Mouse (Mus musculus): ENCODE results near the gene Aprt. TPM values are rescaled to one million over a fixed set of nuclear protein-coding genes. Genes with fewer than 3 reads are reported as not detected.

Gene Aprt
- polyA plus RNA-seq (2015; fragmentation: Nextera tagmentation; extraction: Ambion mirVana) = 311 and 314 TPM in 2 replicates

DNA sequence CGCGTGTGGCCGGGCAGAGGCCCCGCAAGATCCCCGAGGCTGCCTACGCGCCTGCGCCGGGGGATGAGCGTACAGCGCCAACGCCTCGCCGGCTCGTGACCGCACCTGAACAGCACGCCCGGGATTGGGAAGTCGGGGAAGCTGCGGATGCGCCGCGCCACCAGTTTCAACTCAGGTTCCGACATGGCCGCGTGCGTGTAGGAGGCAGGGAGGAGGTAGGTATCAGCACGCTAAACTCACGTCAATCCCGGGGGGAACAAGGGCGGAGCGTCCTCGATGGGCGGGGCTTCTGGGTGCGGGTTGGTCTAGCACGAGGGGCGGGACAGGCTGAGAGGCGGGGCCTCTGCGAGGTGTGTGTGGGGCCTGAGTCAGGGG is at the start of gene Aprt:
Aprt (minus strand) TSS at position 262 of the 375 bp plus-strand sequence.
- Histone ChIP-seq H3K9me3 (ENCODE audit: control insufficient read depth, low read length) (no peaks in the 10 kb centered on the region), H3K4me3 (ENCODE audit: low read depth, low read length) (peak within 1 kb of the TSS; percentile 57), H3K9ac (ENCODE audit: low read length) (peak within 1 kb of the TSS; percentile 70), H3K4me2 (replicated peaks; ENCODE audit: low read depth) (peak within 1 kb of the TSS; percentile 69), H3K27me3 (ENCODE audit: control insufficient read depth, insufficient read depth, low read length) (no peaks in the 10 kb centered on the region), H3K4me1 (replicated peaks; ENCODE audit: control insufficient read depth, insufficient read depth) (peaks cover 6% of the 10 kb centered on the region; the same call in 1 of the 2 replicates), H3K27ac (replicated peaks) (peak within 1 kb of the TSS; percentile 77), H3K36me3 (ENCODE audit: control insufficient read depth, insufficient read depth, low read length) (peaks cover 7% of the 10 kb centered on the region)
- DNase-seq (ENCODE audit: low spot score) = peak; percentile 98
- peak; percentile 90 for ATAC-seq (ENCODE audit: low FRiP score, low TSS enrichment)
- 2% methylated on average over 39 of the region's 39 CpGs for WGBS
- no peak for TF ChIP-seq EP300 (optimal IDR thresholded peaks at IDR 0.05)
- TF ChIP-seq CTCF (IDR thresholded peaks at IDR 0.05; ENCODE audit: low read depth) = no peak

GRCm38 (mm10) chr8:122625811-122626210 is 49.1 kb upstream of the Aprt start:
- ATAC-seq (ENCODE audit: low FRiP score, low TSS enrichment) = no peak
- WGBS = 75% methylated on average over 9 of the region's 9 CpGs
- Histone ChIP-seq H3K27me3 (ENCODE audit: control insufficient read depth, insufficient read depth, low read length) (no peaks in the 10 kb centered on the region), H3K4me2 (replicated peaks; ENCODE audit: low read depth) (no peak overlapping the region), H3K4me1 (replicated peaks; ENCODE audit: control insufficient read depth, insufficient read depth) (no peaks in the 10 kb centered on the region), H3K36me3 (ENCODE audit: control insufficient read depth, insufficient read depth, low read length) (no peaks in the 10 kb centered on the region), H3K9ac (ENCODE audit: low read length) (no peak overlapping the region), H3K4me3 (ENCODE audit: low read depth, low read length) (no peak overlapping the region), H3K27ac (replicated peaks) (no peak overlapping the region), H3K9me3 (ENCODE audit: control insufficient read depth, low read length) (no peaks in the 10 kb centered on the region)
- no peak for DNase-seq (ENCODE audit: low spot score)
- no peak for TF ChIP-seq CTCF (IDR thresholded peaks at IDR 0.05; ENCODE audit: low read depth)
- no peak for TF ChIP-seq EP300 (optimal IDR thresholded peaks at IDR 0.05)

DNA sequence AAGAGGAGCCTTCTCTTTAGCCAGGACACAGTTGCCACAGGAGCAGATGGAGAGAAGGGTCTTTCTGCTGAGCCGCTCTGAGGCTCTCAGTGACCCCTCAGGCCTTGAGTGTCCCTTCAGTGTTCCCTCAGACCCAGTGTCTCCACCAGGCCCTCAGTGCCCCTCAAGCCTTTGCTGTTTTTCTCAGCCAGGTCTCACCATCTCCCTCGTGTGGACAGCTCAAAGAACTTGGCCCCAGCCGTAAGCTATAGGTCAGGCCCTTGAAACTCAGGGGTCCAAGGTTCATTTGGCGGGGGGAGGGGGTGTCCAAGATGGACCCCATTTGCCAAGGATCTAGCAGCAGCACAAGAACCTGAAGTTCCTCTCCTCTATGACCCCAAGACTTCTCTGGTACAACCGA is 47.9 kb upstream of the Aprt start:
- ATAC-seq (ENCODE audit: low FRiP score, low TSS enrichment) (no peak), DNase-seq (ENCODE audit: low spot score) (no peak)
- Histone ChIP-seq H3K9ac (ENCODE audit: low read length) (no peak overlapping the region), H3K9me3 (ENCODE audit: control insufficient read depth, low read length) (no peaks in the 10 kb centered on the region), H3K27me3 (ENCODE audit: control insufficient read depth, insufficient read depth, low read length) (no peaks in the 10 kb centered on the region), H3K36me3 (ENCODE audit: control insufficient read depth, insufficient read depth, low read length) (no peaks in the 10 kb centered on the region), H3K4me2 (replicated peaks; ENCODE audit: low read depth) (no peak overlapping the region), H3K27ac (replicated peaks) (no peak overlapping the region), H3K4me1 (replicated peaks; ENCODE audit: control insufficient read depth, insufficient read depth) (no peaks in the 10 kb centered on the region), H3K4me3 (ENCODE audit: low read depth, low read length) (no peak overlapping the region)
- TF ChIP-seq CTCF (IDR thresholded peaks at IDR 0.05; ENCODE audit: low read depth) (peak; percentile 36), EP300 (optimal IDR thresholded peaks at IDR 0.05) (no peak)
- 69% methylated on average over 5 of the region's 5 CpGs for WGBS

- H3K9me3 ChIP-seq (ENCODE audit: control insufficient read depth, low read length) = no peaks in the 10 kb centered on the region
- TF ChIP-seq EP300 (optimal IDR thresholded peaks at IDR 0.05) (no peak), CTCF (IDR thresholded peaks at IDR 0.05; ENCODE audit: low read depth) (no peak)
- no peak for ATAC-seq (ENCODE audit: low FRiP score, low TSS enrichment)
- no peak overlapping the region for H3K4me2 ChIP-seq (replicated peaks; ENCODE audit: low read depth)
- 89% methylated on average over 17 of the region's 17 CpGs for WGBS
- H3K4me1 ChIP-seq (replicated peaks; ENCODE audit: control insufficient read depth, insufficient read depth) = no peaks in the 10 kb centered on the region
- DNase-seq (ENCODE audit: low spot score) = no peak
- no peak overlapping the region for H3K4me3 ChIP-seq (ENCODE audit: low read depth, low read length)
- no peaks in the 10 kb centered on the region for H3K36me3 ChIP-seq (ENCODE audit: control insufficient read depth, insufficient read depth, low read length)
- no peak overlapping the region for H3K9ac ChIP-seq (ENCODE audit: low read length)
- no peak overlapping the region for H3K27ac ChIP-seq (replicated peaks)
- no peaks in the 10 kb centered on the region for H3K27me3 ChIP-seq (ENCODE audit: control insufficient read depth, insufficient read depth, low read length)
These were observed 47.3 kb upstream of the Aprt start for GRCm38 (mm10) chr8:122623844-122624642.

GRCm38 (mm10) chr8:122622727-122623126 is 46.0 kb upstream of the Aprt start, which contains the start of gene Pabpn1l:
TSS of gene Pabpn1l (minus strand) at chr8:122622739.
- DNase-seq (ENCODE audit: low spot score) (no peak), ATAC-seq (ENCODE audit: low FRiP score, low TSS enrichment) (no peak)
- Histone ChIP-seq H3K27me3 (ENCODE audit: control insufficient read depth, insufficient read depth, low read length) (no peaks in the 10 kb centered on the region), H3K4me1 (replicated peaks; ENCODE audit: control insufficient read depth, insufficient read depth) (no peaks in the 10 kb centered on the region), H3K36me3 (ENCODE audit: control insufficient read depth, insufficient read depth, low read length) (no peaks in the 10 kb centered on the region), H3K4me2 (replicated peaks; ENCODE audit: low read depth) (no peak within 1 kb of the TSS), H3K4me3 (ENCODE audit: low read depth, low read length) (no peak within 1 kb of the TSS), H3K27ac (replicated peaks) (no peak within 1 kb of the TSS), H3K9me3 (ENCODE audit: control insufficient read depth, low read length) (no peaks in the 10 kb centered on the region), H3K9ac (ENCODE audit: low read length) (no peak within 1 kb of the TSS)
- WGBS = 60% methylated on average over 6 of the region's 6 CpGs
- TF ChIP-seq EP300 (optimal IDR thresholded peaks at IDR 0.05) = no peak
- no peak for TF ChIP-seq CTCF (IDR thresholded peaks at IDR 0.05; ENCODE audit: low read depth)

DNA sequence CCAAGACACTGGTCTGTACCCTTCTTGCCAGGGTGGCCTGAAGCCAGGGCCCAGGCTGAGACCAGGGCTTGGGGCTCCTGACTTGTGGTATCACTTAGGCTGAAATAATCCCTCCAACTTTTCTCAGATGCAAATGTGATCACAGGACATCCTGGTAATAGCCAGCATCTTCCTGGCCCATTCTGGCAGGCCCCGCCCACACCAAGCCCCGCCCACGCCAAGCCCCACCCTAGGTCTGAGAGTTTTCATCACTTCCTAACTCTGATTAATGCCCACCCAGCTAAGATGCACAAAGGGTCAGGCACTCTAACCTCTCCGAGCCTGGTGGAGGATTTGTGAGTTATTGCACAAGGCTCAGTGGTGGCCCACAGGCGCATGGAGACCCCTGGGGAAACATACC is 43.7 kb upstream of the Aprt start:
- 35% methylated on average over 5 of the region's 5 CpGs for WGBS
- no peaks in the 10 kb centered on the region for H3K27me3 ChIP-seq (ENCODE audit: control insufficient read depth, insufficient read depth, low read length)
- no peak overlapping the region for H3K4me2 ChIP-seq (replicated peaks; ENCODE audit: low read depth)
- no peak overlapping the region for H3K27ac ChIP-seq (replicated peaks)
- ATAC-seq (ENCODE audit: low FRiP score, low TSS enrichment) (no peak), DNase-seq (ENCODE audit: low spot score) (no peak)
- H3K36me3 ChIP-seq (ENCODE audit: control insufficient read depth, insufficient read depth, low read length) = no peaks in the 10 kb centered on the region
- no peak overlapping the region for H3K9ac ChIP-seq (ENCODE audit: low read length)
- no peak for TF ChIP-seq CTCF (IDR thresholded peaks at IDR 0.05; ENCODE audit: low read depth)
- no peak for TF ChIP-seq EP300 (optimal IDR thresholded peaks at IDR 0.05)
- no peak overlapping the region for H3K4me3 ChIP-seq (ENCODE audit: low read depth, low read length)
- H3K4me1 ChIP-seq (replicated peaks; ENCODE audit: control insufficient read depth, insufficient read depth) = no peaks in the 10 kb centered on the region
- no peaks in the 10 kb centered on the region for H3K9me3 ChIP-seq (ENCODE audit: control insufficient read depth, low read length)

Measured in stomach, postnatal 0 days (tissue).